Mouse (Mus musculus): ENCODE data around the gene Ctrb1. TPM values are rescaled to one million over a fixed set of nuclear protein-coding genes. Genes with fewer than 3 reads are reported as not detected.

The Ctrb1 gene
- not detected for total RNA-seq (2022)

DNA sequence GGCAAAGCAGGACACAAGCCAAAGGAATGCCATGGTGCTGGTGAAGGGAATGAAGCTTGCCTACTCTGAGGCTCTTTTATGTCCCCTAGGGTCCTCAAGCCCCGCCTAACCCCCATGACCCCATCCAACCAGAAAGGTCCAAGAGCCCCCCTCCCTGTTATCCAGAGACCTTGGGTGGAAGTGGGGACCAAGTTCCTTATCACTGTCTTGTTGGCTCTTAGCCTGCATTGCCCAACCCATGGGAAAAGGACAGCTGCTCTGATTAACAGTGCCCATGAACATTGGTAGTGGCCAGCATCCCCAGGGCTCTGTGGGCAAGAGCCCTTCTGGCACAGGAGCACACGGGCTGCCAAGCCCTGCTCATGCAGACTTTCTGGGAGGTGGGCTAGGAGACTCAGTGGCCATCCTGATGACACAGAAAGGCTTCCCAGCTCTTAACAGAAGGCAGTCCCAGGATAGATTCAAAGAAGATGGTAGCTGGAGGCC lies at the start of gene Ctrb1:
Ctrb1 (minus strand) TSS at position 51 of the 486 bp plus-strand sequence.
- no peak for DNase-seq (ENCODE audit: low spot score in 2 of 2)

GRCm38 (mm10) chr8:111740301-111740711 lies 49.5 kb upstream of the Ctrb1 start:
- no peak for DNase-seq (ENCODE audit: low spot score in 2 of 2)

DNA sequence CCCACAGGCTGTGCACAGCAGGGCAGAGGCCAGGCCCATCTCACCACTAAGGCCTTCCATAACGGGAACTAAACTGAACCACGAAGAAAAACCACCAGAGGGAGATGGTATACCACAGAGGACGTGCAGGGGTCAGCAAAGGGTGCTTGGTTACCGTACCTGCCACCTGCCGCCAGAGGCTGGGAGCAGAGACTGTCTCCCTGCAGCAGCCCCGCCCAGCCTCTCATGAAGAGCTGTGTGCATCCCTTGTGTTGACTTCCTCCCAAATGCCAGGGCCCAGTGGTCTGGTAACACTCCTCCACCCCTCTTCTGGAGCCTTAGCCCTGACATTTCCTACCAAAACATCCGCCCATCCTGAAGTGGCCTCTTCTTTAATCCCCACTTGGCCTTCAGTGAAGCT lies 48.8 kb upstream of the Ctrb1 start:
- DNase-seq (ENCODE audit: low spot score in 2 of 2) = no peak

GRCm38 (mm10) chr8:111738867-111739266 lies 48.1 kb upstream of the Ctrb1 start:
- DNase-seq (ENCODE audit: low spot score in 2 of 2) = no peak

- DNase-seq (ENCODE audit: low spot score in 2 of 2) = peak in 1 of 2 experiments; percentile 81
Observed at GRCm38 (mm10) chr8:111736321-111736720, 45.5 kb upstream of the Ctrb1 start.

DNA sequence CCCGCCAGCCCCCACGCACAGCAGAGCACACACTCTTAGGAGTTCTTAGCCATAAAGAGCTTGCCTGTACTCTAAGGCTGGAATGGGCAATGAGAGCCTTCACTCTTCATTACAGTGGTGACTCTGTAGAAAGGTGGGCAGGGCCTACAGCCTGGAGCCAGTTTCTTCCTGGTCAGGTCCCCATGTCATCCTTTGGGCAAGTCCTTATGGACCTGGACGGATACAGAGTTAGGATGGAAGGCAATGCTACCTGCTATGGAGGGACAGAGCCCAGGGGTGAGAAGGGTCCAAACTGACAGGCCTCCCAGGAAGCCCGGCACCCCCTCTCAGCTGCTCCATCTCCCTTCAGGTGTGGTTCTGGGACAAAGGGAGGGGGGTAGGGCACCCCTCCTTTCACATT lies 45.0 kb upstream of the Ctrb1 start:
- DNase-seq (ENCODE audit: low spot score in 2 of 2) = no peak

GRCm38 (mm10) chr8:111735335-111735761 lies 44.5 kb upstream of the Ctrb1 start:
- no peak for DNase-seq (ENCODE audit: low spot score in 2 of 2)

DNA sequence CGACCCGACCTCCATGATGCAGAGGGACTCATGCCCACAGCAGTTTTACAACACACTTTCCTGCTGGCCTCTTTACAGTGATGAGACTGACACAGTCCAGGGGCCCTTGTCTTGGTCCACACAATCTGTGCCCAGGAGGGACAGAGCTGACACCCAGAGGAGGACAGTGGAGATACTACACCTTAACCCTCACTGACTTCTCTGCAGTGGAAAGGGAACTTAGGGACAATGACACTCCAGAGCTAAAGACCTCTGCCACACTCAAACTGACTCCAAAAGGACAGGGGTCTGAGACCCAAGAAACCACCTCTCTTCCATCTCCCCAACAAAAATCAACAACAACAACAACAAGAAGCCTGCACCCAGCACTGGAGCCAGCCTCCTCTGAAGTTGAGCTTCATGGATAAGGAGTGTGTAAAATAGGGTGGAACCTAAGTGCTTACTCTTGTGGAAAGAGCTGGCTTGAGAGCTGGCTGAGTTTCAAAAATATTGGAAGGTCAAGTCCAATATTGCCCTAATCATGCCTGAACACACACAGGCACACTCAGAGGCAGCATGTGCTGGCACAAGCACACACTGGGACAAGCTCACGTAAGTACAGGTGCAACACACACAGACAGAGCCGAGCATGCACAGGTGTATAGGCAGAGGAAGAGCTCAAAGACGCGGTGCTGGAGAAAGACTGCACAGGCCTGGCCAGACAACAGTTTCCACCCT lies 43.6 kb upstream of the Ctrb1 start:
- peak in 1 of 2 experiments; percentile 11 for DNase-seq (ENCODE audit: low spot score in 2 of 2)

GRCm38 (mm10) chr8:111733581-111734243 lies 42.9 kb upstream of the Ctrb1 start:
- peak in 1 of 2 experiments; percentile 12 for DNase-seq (ENCODE audit: low spot score in 2 of 2)

- DNase-seq (ENCODE audit: low spot score in 2 of 2) = no peak
Observed at GRCm38 (mm10) chr8:111732406-111733085, 41.7 kb upstream of the Ctrb1 start.

DNA sequence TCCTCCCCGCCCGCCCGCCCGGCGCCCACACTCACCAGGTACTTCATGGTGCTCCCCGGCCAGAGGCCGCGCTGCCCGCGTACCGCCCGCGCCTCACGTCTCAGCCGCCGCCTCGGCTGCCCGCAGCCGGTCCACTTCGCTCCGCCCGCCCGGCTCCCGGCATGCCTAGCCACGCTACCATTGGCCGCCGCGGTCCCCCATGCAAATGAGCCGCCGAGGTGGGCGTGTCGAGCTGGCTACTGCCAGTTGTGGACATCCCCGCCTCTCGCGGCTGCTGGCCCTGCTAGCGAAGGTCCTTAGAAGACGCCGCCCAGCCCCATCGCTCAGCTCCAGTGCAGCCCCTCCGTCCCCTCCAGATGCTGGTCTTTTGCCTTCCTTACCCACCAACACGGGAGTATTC lies 41.2 kb upstream of the Ctrb1 start:
- DNase-seq (ENCODE audit: low spot score in 2 of 2) = peak; percentile 90 to 94

- DNase-seq (ENCODE audit: low spot score in 2 of 2) = no peak
Observed at GRCm38 (mm10) chr8:111731231-111731977, 40.6 kb upstream of the Ctrb1 start.

DNA sequence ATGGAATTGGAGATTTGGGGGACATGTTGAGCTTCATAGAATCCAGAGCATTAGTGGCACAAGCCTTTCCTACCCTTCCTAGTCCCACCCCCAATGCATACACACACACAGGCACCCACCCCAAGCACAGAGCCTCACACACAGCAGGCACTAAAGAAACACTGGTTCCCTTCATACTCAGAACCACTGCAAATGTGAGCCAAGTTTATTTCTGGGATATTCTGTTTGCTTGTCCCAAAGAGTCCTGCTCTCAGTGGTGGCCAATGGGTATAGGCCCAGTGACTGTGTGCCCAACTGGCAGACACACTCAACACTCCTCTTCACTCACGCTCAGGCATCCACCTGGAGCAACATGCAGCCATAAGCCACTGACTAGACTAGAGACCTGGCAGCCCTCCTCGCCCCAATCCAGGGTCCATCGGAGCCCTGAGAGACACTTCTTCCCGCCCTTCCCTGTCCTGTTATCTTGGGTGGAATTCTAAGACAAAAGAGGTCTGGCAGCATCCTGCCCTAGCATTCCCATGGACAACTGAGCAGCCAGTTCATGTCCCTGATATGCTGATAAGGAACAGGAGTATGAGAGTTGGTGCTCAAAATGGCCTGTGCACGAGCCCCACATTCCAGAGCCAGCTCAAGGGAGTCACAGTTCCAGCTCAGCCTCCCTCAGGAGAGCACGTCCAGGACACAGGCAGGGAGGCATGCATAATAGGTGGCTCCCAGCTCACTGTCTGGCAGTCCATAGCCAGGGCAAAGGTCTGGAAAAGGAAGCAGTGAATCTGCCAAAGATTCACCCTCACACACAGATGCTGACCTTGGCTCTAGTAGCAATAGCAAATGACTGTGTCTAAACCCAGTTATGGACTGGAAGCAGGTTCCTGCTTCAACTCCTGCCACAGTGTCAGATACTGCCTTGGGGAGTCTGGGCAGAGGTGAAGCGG lies 38.7 kb upstream of the Ctrb1 start:
- no peak for DNase-seq (ENCODE audit: low spot score in 2 of 2)

GRCm38 (mm10) chr8:111728481-111728880 lies 37.7 kb upstream of the Ctrb1 start:
- no peak for DNase-seq (ENCODE audit: low spot score in 2 of 2)

DNA sequence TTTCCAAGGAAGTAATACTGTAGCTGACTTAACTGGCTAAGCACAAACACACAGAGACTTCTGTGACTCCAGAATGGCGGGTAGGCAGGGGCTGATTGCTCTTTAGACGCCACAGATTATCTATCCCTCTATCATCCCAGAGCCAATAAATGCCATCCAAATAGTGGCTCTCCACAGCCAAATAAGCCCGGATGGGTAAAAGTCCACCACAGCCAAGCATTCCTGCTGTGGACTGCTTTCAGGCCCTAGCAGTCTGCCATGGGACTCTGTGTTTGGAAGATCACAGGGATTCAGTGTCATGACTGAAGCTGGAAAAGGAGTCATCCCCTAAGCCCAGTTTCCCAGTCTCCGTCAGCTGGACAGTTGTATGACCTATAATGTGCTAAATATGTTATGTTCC lies 36.7 kb upstream of the Ctrb1 start:
- no peak for DNase-seq (ENCODE audit: low spot score in 2 of 2)

GRCm38 (mm10) chr8:111726102-111726900 lies 35.5 kb upstream of the Ctrb1 start:
- DNase-seq (ENCODE audit: low spot score in 2 of 2) = peak in 1 of 2 experiments; percentile 91

DNA sequence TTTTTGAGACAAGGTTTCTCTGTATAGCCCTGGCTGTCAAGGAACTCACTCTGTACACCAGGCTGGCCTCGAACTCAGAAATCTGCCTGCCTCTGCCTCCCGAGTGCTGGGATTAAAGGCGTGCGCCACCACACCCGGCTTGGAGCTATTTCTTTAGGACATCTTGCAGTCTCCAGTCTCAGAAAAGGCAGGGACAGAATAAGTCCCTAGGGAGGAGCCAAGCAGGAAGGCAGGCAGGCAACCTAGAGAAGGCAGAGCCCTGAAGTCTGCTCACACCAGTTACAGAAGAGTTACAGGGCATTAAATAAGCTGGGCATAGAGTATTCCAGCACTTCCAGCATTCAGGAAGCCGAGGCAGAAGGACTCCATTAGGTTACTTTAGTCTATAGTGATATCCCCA lies 34.5 kb upstream of the Ctrb1 start:
- DNase-seq (ENCODE audit: low spot score in 2 of 2) = no peak

- DNase-seq (ENCODE audit: low spot score in 2 of 2) = no peak
Observed at GRCm38 (mm10) chr8:111720115-111720544, 29.3 kb upstream of the Ctrb1 start.

- no peak for DNase-seq (ENCODE audit: low spot score in 2 of 2)
Observed at GRCm38 (mm10) chr8:111718937-111719336, 28.1 kb upstream of the Ctrb1 start.
